Mouse (Mus musculus) midbrain, postnatal 0 days (tissue): ENCODE measurements around the gene Mymx. TPM values are rescaled to one million over a fixed set of nuclear protein-coding genes. Genes with fewer than 3 reads are reported as not detected.

Experiments used
- ATAC-seq: fragments of 200-750 bp; cut with Nextera tagmentation; 2 replicates; pipeline ENCODE4 v1.8.0; 2017; ENCODE audit warnings: moderate number of reproducible peaks, mild to moderate bottlenecking, moderate TSS enrichment, moderate library complexity; ENCODE audit not compliant: low FRiP score
- DNase-seq: peaks from one replicate; pipeline ENCODE4 v3.0.0-alpha.2; 2015; ENCODE audit warnings: low spot score
- H3K27ac ChIP-seq: fragments of 300-500 bp; sonication (generic); 2 replicates; pipeline ENCODE4 v1.5.1; 2014; ENCODE audit warnings: low read depth, mild to moderate bottlenecking, low read length, mixed read lengths
- H3K27me3 ChIP-seq: fragments of 300-500 bp; sonication (generic); 2 replicates; pipeline ENCODE4 v1.6.1; 2014; ENCODE audit warnings: low read length, control low read depth, mixed read lengths; ENCODE audit not compliant: insufficient read depth
- H3K36me3 ChIP-seq: fragments of 300-500 bp; sonication (generic); 2 replicates; pipeline ENCODE4 v1.6.1; 2014; ENCODE audit warnings: low read length, control low read depth, mixed read lengths; ENCODE audit not compliant: insufficient read depth
- H3K4me1 ChIP-seq: fragments of 300-500 bp; sonication (generic); 2 replicates; pipeline ENCODE4 v1.6.1; 2014; ENCODE audit warnings: mild to moderate bottlenecking, control low read depth, antibody characterized with exemption, low read length, mixed read lengths; ENCODE audit not compliant: insufficient read depth
- H3K4me2 ChIP-seq: fragments of 300-500 bp; sonication (generic); 2 replicates; pipeline ENCODE4 v1.6.1; 2014; ENCODE audit warnings: low read depth, mild to moderate bottlenecking, low read length, mixed read lengths; ENCODE audit not compliant: poor library complexity, severe bottlenecking
- H3K4me3 ChIP-seq: fragments of 300-500 bp; sonication (generic); 2 replicates; pipeline ENCODE4 v1.5.1; 2014; ENCODE audit warnings: low read depth, mild to moderate bottlenecking, low read length, moderate library complexity
- H3K9ac ChIP-seq: fragments of 300-500 bp; sonication (generic); replicated peaks from 2 replicates; pipeline ENCODE4 v1.6.1; 2014; ENCODE audit warnings: mild to moderate bottlenecking, low read length, moderate library complexity, mixed read lengths; ENCODE audit not compliant: poor library complexity, severe bottlenecking
- H3K9me3 ChIP-seq: fragments of 300-500 bp; sonication (generic); 2 replicates; pipeline ENCODE4 v1.6.1; 2016; ENCODE audit warnings: low read length, control low read depth
- CTCF ChIP-seq: IDR thresholded peaks from 2 replicates; pipeline ENCODE4 v1.5.1; 2016; ENCODE audit warnings: antibody characterized with exemption, mild to moderate bottlenecking
- WGBS: fragments of 180-500 bp; shearing (Covaris S2); extraction: QIAGEN DNeasy Blood & Tissue Kit; methylation state at CpG from one replicate; pipeline ENCODE4 v1.1.7; 2014; 5-methylcytosine and 5-hydroxymethylcytosine counted together
- polyA plus RNA-seq: library from polyadenylated mRNA; unstranded; fragments of >200 nt; fragmentation: Nextera tagmentation; extraction: Ambion mirVana; gene quantifications from 2 replicates; pipeline ENCODE4 v1.2.1, GENCODE M21; 2015
- total RNA-seq: library from RNA; depleted of rRNA; stranded (reverse); fragments of >200 nt; gene quantifications from 2 replicates; pipeline ENCODE4 v1.2.3, GENCODE M21; 2014; rRNA removed

Mymx gene
- total RNA-seq (not detected in 2 replicates), polyA plus RNA-seq (not detected in 2 replicates)

DNA sequence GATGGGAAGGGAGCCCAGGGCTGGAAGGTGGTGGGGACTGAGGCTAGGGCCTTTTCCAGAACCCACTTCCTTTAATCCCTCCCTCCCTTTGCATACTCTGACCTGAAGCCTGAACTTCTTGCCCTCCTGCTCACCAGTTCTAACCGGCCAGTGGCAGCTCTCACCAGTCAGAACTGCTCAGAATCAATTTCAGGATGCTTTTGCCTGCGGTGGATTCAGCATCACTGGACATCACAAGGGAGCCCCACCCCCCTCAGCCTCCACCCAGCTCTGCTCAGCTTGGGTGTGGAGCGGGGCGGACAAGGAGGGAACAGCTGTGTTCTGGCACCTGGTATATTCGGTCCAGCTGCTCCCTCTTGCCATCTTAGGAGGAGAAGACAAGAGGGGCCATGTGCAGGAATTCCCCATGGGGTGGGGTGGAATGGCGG, at the start of gene Mymx:
Gene Mymx, minus strand, starts transcription at position 226 of the 428 bp plus-strand sequence.
- Histone ChIP-seq H3K4me2 (no peak within 1 kb of the TSS), H3K4me1 (no peaks in the 10 kb centered on the region; the same call in 1 of the 2 replicates), H3K4me3 (no peak within 1 kb of the TSS), H3K9me3 (no peaks in the 10 kb centered on the region), H3K9ac (no peak within 1 kb of the TSS), H3K27ac (no peak within 1 kb of the TSS), H3K36me3 (no peaks in the 10 kb centered on the region), H3K27me3 (peaks cover 16% of the 10 kb centered on the region)
- DNase-seq (no peak), ATAC-seq (no peak)
- no peak for TF ChIP-seq CTCF
- 40% methylated on average over 6 of the region's 6 CpGs for WGBS

- ATAC-seq: no peak
- Histone ChIP-seq H3K4me1 (no peaks in the 10 kb centered on the region), H3K9me3 (no peaks in the 10 kb centered on the region), H3K36me3 (no peaks in the 10 kb centered on the region), H3K27me3 (no peaks in the 10 kb centered on the region), H3K27ac (no peak overlapping the region), H3K4me2 (no peak overlapping the region), H3K9ac (no peak overlapping the region), H3K4me3 (no peak overlapping the region)
- TF ChIP-seq CTCF: peak; percentile 15; the same call in 1 of the 2 replicates
- no peak for DNase-seq
- 94% methylated on average over 4 of the region's 4 CpGs for WGBS
Measured at GRCm38 (mm10) chr17:45644185-45644584, 42.3 kb upstream of the Mymx start.

DNA sequence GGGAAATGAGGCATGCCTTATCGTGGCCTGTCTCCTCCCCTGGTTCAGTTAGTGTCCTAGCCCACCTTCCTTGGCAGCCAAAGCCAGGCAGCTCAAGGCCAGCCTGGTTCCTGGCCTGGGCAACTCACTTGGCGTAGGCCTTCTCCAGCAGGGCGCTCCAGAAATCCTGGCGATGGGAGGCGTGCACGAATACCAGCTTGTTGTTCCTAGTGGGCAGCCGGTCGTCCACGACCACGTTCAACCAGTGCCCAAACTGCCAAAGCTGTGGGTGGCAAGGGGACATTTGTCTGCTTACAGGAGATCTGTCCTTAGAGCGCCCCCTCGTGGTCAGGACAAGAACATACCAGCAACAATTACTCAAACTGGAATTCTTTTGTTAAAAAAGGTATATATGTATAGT, 40.8 kb upstream of the Mymx start:
- Histone ChIP-seq H3K9me3 (no peaks in the 10 kb centered on the region), H3K4me3 (no peak overlapping the region), H3K4me1 (no peaks in the 10 kb centered on the region), H3K9ac (no peak overlapping the region), H3K27ac (no peak overlapping the region), H3K27me3 (no peaks in the 10 kb centered on the region), H3K4me2 (no peak overlapping the region), H3K36me3 (no peaks in the 10 kb centered on the region)
- DNase-seq (peak; percentile 88), ATAC-seq (no peak)
- 19% methylated on average over 12 of the region's 12 CpGs for WGBS
- peak; percentile 83 for TF ChIP-seq CTCF

DNA sequence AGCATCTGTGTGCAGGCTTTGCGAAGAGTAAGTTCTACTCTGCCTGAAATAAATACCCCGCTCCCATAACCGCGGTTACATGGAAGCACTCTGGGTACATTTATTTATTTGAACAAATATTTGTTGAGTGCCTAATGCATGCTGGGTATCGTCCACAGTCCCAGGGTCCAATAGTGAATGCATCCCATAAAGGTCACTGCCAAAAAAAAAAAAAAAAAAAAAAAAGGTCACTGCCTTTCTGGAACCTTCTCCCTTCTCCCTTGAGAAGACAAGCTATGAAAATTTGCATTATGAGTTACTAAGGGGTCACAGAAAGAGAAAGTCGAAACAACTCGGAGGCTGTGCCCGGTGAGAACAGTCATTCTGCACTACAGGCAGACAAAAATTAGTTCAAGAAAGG, 40.1 kb upstream of the Mymx start:
- H3K4me1 ChIP-seq: no peaks in the 10 kb centered on the region
- no peaks in the 10 kb centered on the region for H3K27me3 ChIP-seq
- TF ChIP-seq CTCF: no peak
- 88% methylated on average over 8 of the region's 8 CpGs for WGBS
- ATAC-seq (no peak), DNase-seq (no peak)
- H3K36me3 ChIP-seq: no peaks in the 10 kb centered on the region
- H3K9ac ChIP-seq: no peak overlapping the region
- H3K9me3 ChIP-seq: no peaks in the 10 kb centered on the region
- H3K4me3 ChIP-seq: no peak overlapping the region
- H3K27ac ChIP-seq: no peak overlapping the region
- no peak overlapping the region for H3K4me2 ChIP-seq

GRCm38 (mm10) chr17:45638596-45639295, 36.8 kb upstream of the Mymx start:
- H3K36me3 ChIP-seq: no peaks in the 10 kb centered on the region
- no peak overlapping the region for H3K9ac ChIP-seq
- no peak overlapping the region for H3K4me3 ChIP-seq
- no peaks in the 10 kb centered on the region for H3K9me3 ChIP-seq
- H3K4me2 ChIP-seq: no peak overlapping the region
- no peak overlapping the region for H3K27ac ChIP-seq
- TF ChIP-seq CTCF: no peak
- peaks cover under 1% of the 10 kb centered on the region; the same call in 1 of the 2 replicates for H3K27me3 ChIP-seq
- no peaks in the 10 kb centered on the region for H3K4me1 ChIP-seq
- no peak for ATAC-seq
- DNase-seq: no peak
- WGBS: 83% methylated on average over 16 of the region's 16 CpGs

GRCm38 (mm10) chr17:45634033-45634432, 32.1 kb upstream of the Mymx start:
- Histone ChIP-seq H3K4me1 (peaks cover 5% of the 10 kb centered on the region; the same call in 1 of the 2 replicates), H3K27ac (no peak overlapping the region), H3K4me3 (no peak overlapping the region), H3K36me3 (no peaks in the 10 kb centered on the region), H3K9ac (no peak overlapping the region), H3K27me3 (peaks cover 3% of the 10 kb centered on the region; the same call in 1 of the 2 replicates), H3K9me3 (no peaks in the 10 kb centered on the region), H3K4me2 (no peak overlapping the region)
- TF ChIP-seq CTCF: no peak
- ATAC-seq (no peak), DNase-seq (no peak)
- 84% methylated on average over 5 of the region's 5 CpGs for WGBS
